Mouse (Mus musculus) mouse trophoblast stem cell (cell line): ENCODE results near the gene Gm20388.

Experiments used
- in situ Hi-C, 2 experiments: fragments of 300-500 bp; cut with MseI, MboI; formaldehyde crosslinking; loops; 2 replicates in 1 of 2; 3 replicates in 1 of 2; pipeline ENCODE4 v1.15.1; 2025

The Gm20388 gene

GRCm38 (mm10) chr8:122246257-122247211 lies 2335.9 kb downstream of the Gm20388 start:
- in situ Hi-C loops = no loop called here

- in situ Hi-C loops = loop anchor here in 1 of 2 experiments (25.0 kb wide), 1 partner anchor 264 kb away; no protein-coding TSS in a partner anchor
Observed at GRCm38 (mm10) chr8:122251739-122252138, 2341.1 kb downstream of the Gm20388 start.

- in situ Hi-C loops = loop anchor here in 1 of 2 experiments (25.0 kb wide), 1 partner anchor 265 kb away; no protein-coding TSS in a partner anchor
Observed at GRCm38 (mm10) chr8:122252366-122252765, 2341.7 kb downstream of the Gm20388 start.

- in situ Hi-C loops = loop anchor here in 1 of 2 experiments (25.0 kb wide), 1 partner anchor 272 kb away; no protein-coding TSS in a partner anchor
Observed at GRCm38 (mm10) chr8:122259351-122259750, 2348.7 kb downstream of the Gm20388 start.

- in situ Hi-C loops = loop anchor here in 1 of 2 experiments (25.0 kb wide), 1 partner anchor 273 kb away; no protein-coding TSS in a partner anchor
Observed at GRCm38 (mm10) chr8:122260755-122261154, 2350.1 kb downstream of the Gm20388 start.

GRCm38 (mm10) chr8:122262835-122263234 lies 2352.2 kb downstream of the Gm20388 start:
- in situ Hi-C loops = loop anchor here in 1 of 2 experiments (25.0 kb wide), 1 partner anchor 276 kb away; no protein-coding TSS in a partner anchor

GRCm38 (mm10) chr8:122264243-122264642 lies 2353.6 kb downstream of the Gm20388 start:
- in situ Hi-C loops = loop anchor here in 1 of 2 experiments (25.0 kb wide), 1 partner anchor 277 kb away; no protein-coding TSS in a partner anchor

- in situ Hi-C loops = loop anchor here in 1 of 2 experiments (25.0 kb wide), 1 partner anchor 278 kb away; no protein-coding TSS in a partner anchor
Observed at GRCm38 (mm10) chr8:122265522-122265921, 2354.9 kb downstream of the Gm20388 start.

- in situ Hi-C loops = loop anchor here in 1 of 2 experiments (25.0 kb wide), 1 partner anchor 280 kb away; no protein-coding TSS in a partner anchor
Observed at GRCm38 (mm10) chr8:122266867-122267266, 2356.2 kb downstream of the Gm20388 start.

GRCm38 (mm10) chr8:122268861-122269260 lies 2358.2 kb downstream of the Gm20388 start:
- in situ Hi-C loops = loop anchor here in 1 of 2 experiments (25.0 kb wide), 1 partner anchor 282 kb away; no protein-coding TSS in a partner anchor

- in situ Hi-C loops = loop anchor here in 1 of 2 experiments (25.0 kb wide), 1 partner anchor 282 kb away; no protein-coding TSS in a partner anchor
Observed at GRCm38 (mm10) chr8:122269404-122269803, 2358.8 kb downstream of the Gm20388 start.

- in situ Hi-C loops = loop anchor here (5.0 to 25.0 kb wide), 4 partner anchors 62 to 283 kb away; partner anchors contain the start of gene Trhr2 (in 1 of the 2)
Observed at GRCm38 (mm10) chr8:122270555-122270954, 2359.9 kb downstream of the Gm20388 start.

GRCm38 (mm10) chr8:122273152-122273551 lies 2362.5 kb downstream of the Gm20388 start:
- in situ Hi-C loops = loop anchor here (5.0 to 25.0 kb wide), 4 partner anchors 59 to 286 kb away; partner anchors contain the start of gene Trhr2 (in 1 of the 2)

- in situ Hi-C loops = loop anchor here (5.0 to 25.0 kb wide), 4 partner anchors 58 to 287 kb away; partner anchors contain the start of gene Trhr2 (in 1 of the 2)
Observed at GRCm38 (mm10) chr8:122273826-122274225, 2363.2 kb downstream of the Gm20388 start.

- in situ Hi-C loops = loop anchor here (5.0 to 25.0 kb wide), 4 partner anchors 57 to 288 kb away; partner anchors contain the start of gene Trhr2 (in 1 of the 2)
Observed at GRCm38 (mm10) chr8:122274651-122275391, 2364.2 kb downstream of the Gm20388 start.

GRCm38 (mm10) chr8:122276308-122276707 lies 2365.7 kb downstream of the Gm20388 start:
- in situ Hi-C loops = loop anchor here in 1 of 2 experiments (10.0 kb wide), 1 partner anchor 88 kb away; the partner anchor contains the start of gene Trhr2

GRCm38 (mm10) chr8:122277204-122277995 lies 2366.8 kb downstream of the Gm20388 start:
- in situ Hi-C loops = loop anchor here in 1 of 2 experiments (10.0 kb wide), 1 partner anchor 87 kb away; the partner anchor contains the start of gene Trhr2

- in situ Hi-C loops = loop anchor here in 1 of 2 experiments (5.0 kb wide), 1 partner anchor 42 kb away; no protein-coding TSS in a partner anchor
Observed at GRCm38 (mm10) chr8:122280156-122280555, 2369.5 kb downstream of the Gm20388 start.

GRCm38 (mm10) chr8:122280588-122281316 lies 2370.1 kb downstream of the Gm20388 start:
- in situ Hi-C loops = loop anchor here in 1 of 2 experiments (5.0 kb wide), 1 partner anchor 42 kb away; no protein-coding TSS in a partner anchor
